ENCODE assay signal across 8 mouse cellular contexts in the genomic region with DNA sequence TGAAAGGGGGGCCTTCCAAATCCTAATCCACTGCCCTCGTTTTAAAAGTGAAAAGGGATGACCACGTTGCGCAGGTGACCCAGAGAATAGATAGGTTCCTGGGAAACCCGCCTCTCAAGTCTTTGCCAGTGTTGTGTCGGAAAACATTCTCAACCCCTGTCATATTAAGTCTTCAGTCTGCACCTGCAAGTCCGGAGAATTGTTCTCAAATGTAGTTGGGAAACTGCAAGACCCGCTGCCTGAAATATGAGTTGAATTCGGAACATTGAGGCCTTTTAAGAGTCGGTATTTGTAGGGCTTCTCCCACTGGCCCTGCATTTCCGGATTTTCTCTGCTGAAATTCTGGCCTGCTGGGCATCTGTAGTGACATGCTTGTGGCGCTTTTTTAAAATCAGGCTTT. TPM values are rescaled to one million over a fixed set of nuclear protein-coding genes. Genes with fewer than 3 reads are reported as not detected.
DNase-seq lines count a peak whose midpoint lies in the region; ATAC-seq and TF ChIP-seq lines count a peak whose summit lies in the region.

No protein-coding gene starts in this region.

- no peak for ATAC-seq in embryonic facial prominence, embryonic 13.5 days (ENCODE audit: insufficient number of reproducible peaks, insufficient read depth, low FRiP score, low TSS enrichment, low read depth)
- no peak for ATAC-seq in intestine, embryonic 14.5 days (replicated peaks; ENCODE audit: low FRiP score, low TSS enrichment, low read depth)
- no peak for ATAC-seq in liver, embryonic 15.5 days (ENCODE audit: insufficient read depth)

- WGBS in embryonic facial prominence, embryonic 13.5 days = 1% methylated on average over 11 of the region's 11 CpGs
- WGBS in intestine, embryonic 14.5 days = 3% methylated on average over 11 of the region's 11 CpGs
- 2% methylated on average over 11 of the region's 11 CpGs for WGBS in liver, embryonic 15.5 days (ENCODE audit: insufficient replicate concordance)
- 4% methylated on average over 11 of the region's 11 CpGs for WGBS in small intestine, adult 2 months

- no peak for TF ChIP-seq CTCF in small intestine, adult 2 months (IDR thresholded peaks at IDR 0.05; ENCODE audit: extremely low read depth, insufficient read length, insufficient replicate concordance, low read depth, low read length)

- H3K36me3 ChIP-seq in embryonic facial prominence, embryonic 13.5 days = peaks cover 7% of the 10 kb centered on the region
- H3K36me3 ChIP-seq in intestine, embryonic 14.5 days (ENCODE audit: control insufficient read depth, insufficient read depth, low read length) = peaks cover 11% of the 10 kb centered on the region
- H3K36me3 ChIP-seq in liver, embryonic 15.5 days (replicated peaks) = peaks cover 13% of the 10 kb centered on the region
- 0 out of 2 replicates have a peak, but pooled peaks cover 2% of the 10 kb centered on the region for H3K36me3 ChIP-seq in small intestine, adult 2 months (ENCODE audit: control insufficient read depth, insufficient read depth, low read length)

- H3K27me3 ChIP-seq in embryonic facial prominence, embryonic 13.5 days = no peaks in the 10 kb centered on the region
- H3K27me3 ChIP-seq in intestine, embryonic 14.5 days (replicated peaks; ENCODE audit: control insufficient read depth, insufficient read depth, low read length) = no peaks in the 10 kb centered on the region
- H3K27me3 ChIP-seq in liver, embryonic 15.5 days = no peaks in the 10 kb centered on the region
- no peaks in the 10 kb centered on the region for H3K27me3 ChIP-seq in small intestine, adult 2 months (ENCODE audit: control insufficient read depth, insufficient read depth, low read length)

- DNase-seq in layer of hippocampus, adult 11-12 months (ENCODE audit: low spot score) = peak; percentile 40
- no peak for DNase-seq in layer of hippocampus, postnatal 14 days (ENCODE audit: low spot score in 2 of 2)
- peak; percentile 58 for DNase-seq in Muller cell, postnatal 12 days (ENCODE audit: inconsistent ontology term)
- DNase-seq in intestine, embryonic 14.5 days (ENCODE audit: low spot score) = no peak
- no peak for DNase-seq in retina, postnatal 1 day

- no peak for TF ChIP-seq POLR2A in small intestine, adult 2 months (IDR thresholded peaks at IDR 0.05; ENCODE audit: low read depth, low read length)

- peak overlapping the region; percentile 99 for H3K27ac ChIP-seq in embryonic facial prominence, embryonic 13.5 days
- H3K27ac ChIP-seq in intestine, embryonic 14.5 days (ENCODE audit: low read depth) = peak overlapping the region; percentile 95
- H3K27ac ChIP-seq in liver, embryonic 15.5 days (replicated peaks) = peak overlapping the region; percentile 99
- peak overlapping the region; percentile 95 for H3K27ac ChIP-seq in small intestine, adult 2 months (ENCODE audit: insufficient read depth, low read depth, low read length)

- H3K4me1 ChIP-seq in embryonic facial prominence, embryonic 13.5 days = peaks cover 8% of the 10 kb centered on the region; the same call in 1 of the 2 replicates
- no peaks in the 10 kb centered on the region; the same call in none of the 2 replicates for H3K4me1 ChIP-seq in intestine, embryonic 14.5 days (replicated peaks; ENCODE audit: control insufficient read depth, insufficient read depth, low read length)
- H3K4me1 ChIP-seq in liver, embryonic 15.5 days (replicated peaks) = peaks cover 26% of the 10 kb centered on the region
- no peaks in the 10 kb centered on the region; the same call in 1 of the 2 replicates for H3K4me1 ChIP-seq in small intestine, adult 2 months (ENCODE audit: control insufficient read depth, insufficient read depth, insufficient read length, low read length)

- H3K4me2 ChIP-seq in embryonic facial prominence, embryonic 13.5 days = peak overlapping the region; percentile 70
- H3K4me2 ChIP-seq in intestine, embryonic 14.5 days (ENCODE audit: low read length) = peak overlapping the region; percentile 64
- peak overlapping the region; percentile 88 for H3K4me2 ChIP-seq in liver, embryonic 15.5 days

- H3K9ac ChIP-seq in embryonic facial prominence, embryonic 13.5 days = peak overlapping the region; percentile 83
- H3K9ac ChIP-seq in intestine, embryonic 14.5 days (ENCODE audit: low read length) = peak overlapping the region; percentile 78
- peak overlapping the region; percentile 92 for H3K9ac ChIP-seq in liver, embryonic 15.5 days

- peak overlapping the region; percentile 95 for H3K4me3 ChIP-seq in embryonic facial prominence, embryonic 13.5 days
- peak overlapping the region; percentile 99 for H3K4me3 ChIP-seq in intestine, embryonic 14.5 days (ENCODE audit: low read depth, low read length)
- peak overlapping the region; percentile 99 for H3K4me3 ChIP-seq in liver, embryonic 15.5 days (replicated peaks)
- H3K4me3 ChIP-seq in small intestine, adult 2 months (ENCODE audit: low read depth, low read length) = peak overlapping the region; percentile 75

- no peaks in the 10 kb centered on the region for H3K9me3 ChIP-seq in embryonic facial prominence, embryonic 13.5 days
- H3K9me3 ChIP-seq in intestine, embryonic 14.5 days (ENCODE audit: control insufficient read depth, low read length) = no peaks in the 10 kb centered on the region
- no peaks in the 10 kb centered on the region for H3K9me3 ChIP-seq in liver, embryonic 15.5 days (replicated peaks)

RNA-seq across cellular contexts. Expression of gene Ints6, which starts 1.0 kb away (rescaled TPM):
- total RNA-seq in layer of hippocampus, postnatal 14 days (2021) = 10 to 100 TPM; 40.6 to 44.9 TPM
- 22.8 and 24.3 TPM in 2 replicates for polyA plus RNA-seq in embryonic facial prominence, embryonic 13.5 days (2015; fragmentation: Nextera tagmentation; extraction: Ambion mirVana)
- 31.8 and 34.4 TPM in 2 replicates for polyA plus RNA-seq in intestine, embryonic 14.5 days (2014; fragmentation: Nextera tagmentation; extraction: Ambion mirVana)
- polyA plus RNA-seq in liver, embryonic 15.5 days (2015; fragmentation: Nextera tagmentation; extraction: Ambion mirVana) = 11.1 and 11.4 TPM in 2 replicates
- 2.7 and 5.9 TPM in 2 replicates for polyA plus RNA-seq in small intestine, adult 2 months (2012; rRNA removed)

Comparison
In these comparisons a context has a peak if more than half of its experiments do, and no peak if none do; other contexts are left out.
1. DNase-seq: peak in layer of hippocampus, adult 11-12 months (single experiment) and Muller cell, postnatal 12 days (single experiment); none in layer of hippocampus, postnatal 14 days (0 of 2), intestine, embryonic 14.5 days (single experiment) and retina, postnatal 1 day (single experiment).
2. Peak in every context shown above with its lines, with median percentiles within 50 percentile points of each other: H3K27ac ChIP-seq, H3K4me2 ChIP-seq, H3K4me3 ChIP-seq and H3K9ac ChIP-seq.